Mouse (Mus musculus): ENCODE measurements around the gene Ptn. TPM values are rescaled to one million over a fixed set of nuclear protein-coding genes. Genes with fewer than 3 reads are reported as not detected.

The Ptn gene
- polyA plus RNA-seq, 1 experiment = not detected

- TF ChIP-seq TAL1 (IDR thresholded peaks at IDR 0.05; ENCODE audit: low read length) (no peak), GATA1 (IDR thresholded peaks at IDR 0.05; ENCODE audit: low read length) (no peak)
- no peaks in the 10 kb centered on the region for H3K4me1 ChIP-seq (ENCODE audit: control insufficient read depth)
These were observed 9.2 kb upstream of the Ptn start for GRCm38 (mm10) chr6:36819019-36819783.

GRCm38 (mm10) chr6:36818281-36819018, 8.4 kb upstream of the Ptn start:
- Histone ChIP-seq H3K9me3 (ENCODE audit: control insufficient read depth, low read length) (no peaks in the 10 kb centered on the region), H3K4me3 (replicated peaks) (no peak overlapping the region), H3K27me3 (ENCODE audit: control insufficient read depth) (no peaks in the 10 kb centered on the region), H3K4me1 (ENCODE audit: control insufficient read depth) (no peaks in the 10 kb centered on the region), H3K36me3 (ENCODE audit: control insufficient read depth) (no peaks in the 10 kb centered on the region)
- TF ChIP-seq GATA1 (IDR thresholded peaks at IDR 0.05; ENCODE audit: low read length) (no peak), TAL1 (IDR thresholded peaks at IDR 0.05; ENCODE audit: low read length) (no peak)

More at GRCm38 (mm10) chr6:36819019-36819783, 9.2 kb upstream of the Ptn start:
- Histone ChIP-seq H3K27me3 (ENCODE audit: control insufficient read depth) (no peaks in the 10 kb centered on the region), H3K36me3 (ENCODE audit: control insufficient read depth) (no peaks in the 10 kb centered on the region), H3K9me3 (ENCODE audit: control insufficient read depth, low read length) (no peaks in the 10 kb centered on the region), H3K4me3 (replicated peaks) (no peak overlapping the region)

DNA sequence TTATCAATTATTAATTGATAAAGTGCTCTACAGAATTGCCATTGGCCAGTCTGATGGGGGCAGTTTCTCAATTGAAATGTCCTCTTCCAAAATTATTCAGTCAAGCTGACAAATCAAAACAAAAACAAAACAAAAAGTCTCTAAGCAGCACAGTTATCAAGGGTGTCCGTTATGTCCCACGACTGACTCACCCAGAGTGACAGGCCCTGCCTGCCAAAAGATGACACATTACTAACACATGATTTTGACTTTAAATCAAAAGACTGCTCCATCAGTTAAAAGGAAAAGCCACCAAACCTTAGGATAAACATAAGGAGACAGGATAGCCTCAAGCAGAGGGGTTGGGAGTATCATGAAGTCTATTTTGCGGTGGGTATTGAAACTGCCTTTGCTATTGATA, 6.6 kb upstream of the Ptn start:
- H3K4me3 ChIP-seq (replicated peaks) = no peak overlapping the region
- no peaks in the 10 kb centered on the region for H3K4me1 ChIP-seq (ENCODE audit: control insufficient read depth)
- H3K27me3 ChIP-seq (ENCODE audit: control insufficient read depth) = no peaks in the 10 kb centered on the region
- H3K36me3 ChIP-seq (ENCODE audit: control insufficient read depth) = no peaks in the 10 kb centered on the region
- no peaks in the 10 kb centered on the region for H3K9me3 ChIP-seq (ENCODE audit: control insufficient read depth, low read length)
- no peak for TF ChIP-seq GATA1 (IDR thresholded peaks at IDR 0.05; ENCODE audit: low read length)
- TF ChIP-seq TAL1 (IDR thresholded peaks at IDR 0.05; ENCODE audit: low read length) = no peak

DNA sequence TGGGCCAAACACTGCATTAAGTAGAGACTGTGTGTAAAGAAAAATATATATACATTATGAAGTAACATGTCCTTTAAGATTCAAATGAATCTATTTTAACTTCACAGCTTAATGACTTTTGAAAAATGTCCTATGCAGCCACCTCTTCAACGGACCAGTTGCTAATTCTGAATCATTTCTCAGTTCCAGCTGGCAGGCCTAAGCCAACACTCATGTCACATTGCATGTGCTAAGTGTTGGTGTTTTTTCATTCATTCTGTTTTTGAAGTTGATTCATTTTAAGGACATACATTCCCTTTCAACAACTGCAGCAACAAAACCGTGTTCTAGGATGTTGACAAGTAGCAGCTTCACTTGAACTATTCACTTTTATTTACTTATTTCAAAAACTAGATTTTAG, 6.0 kb upstream of the Ptn start:
- Histone ChIP-seq H3K4me1 (ENCODE audit: control insufficient read depth) (no peaks in the 10 kb centered on the region), H3K27me3 (ENCODE audit: control insufficient read depth) (no peaks in the 10 kb centered on the region), H3K9me3 (ENCODE audit: control insufficient read depth, low read length) (no peaks in the 10 kb centered on the region), H3K4me3 (replicated peaks) (no peak overlapping the region), H3K36me3 (ENCODE audit: control insufficient read depth) (no peaks in the 10 kb centered on the region)
- TF ChIP-seq TAL1 (IDR thresholded peaks at IDR 0.05; ENCODE audit: low read length) = no peak
- TF ChIP-seq GATA1 (IDR thresholded peaks at IDR 0.05; ENCODE audit: low read length) = no peak

- Histone ChIP-seq H3K36me3 (ENCODE audit: control insufficient read depth) (no peaks in the 10 kb centered on the region), H3K4me3 (replicated peaks) (no peak overlapping the region), H3K4me1 (ENCODE audit: control insufficient read depth) (no peaks in the 10 kb centered on the region), H3K9me3 (ENCODE audit: control insufficient read depth, low read length) (no peaks in the 10 kb centered on the region), H3K27me3 (ENCODE audit: control insufficient read depth) (peaks cover 10% of the 10 kb centered on the region)
- no peak for TF ChIP-seq GATA1 (IDR thresholded peaks at IDR 0.05; ENCODE audit: low read length)
- TF ChIP-seq TAL1 (IDR thresholded peaks at IDR 0.05; ENCODE audit: low read length) = no peak
These were observed 2.9 kb upstream of the Ptn start for GRCm38 (mm10) chr6:36812666-36813515.

DNA sequence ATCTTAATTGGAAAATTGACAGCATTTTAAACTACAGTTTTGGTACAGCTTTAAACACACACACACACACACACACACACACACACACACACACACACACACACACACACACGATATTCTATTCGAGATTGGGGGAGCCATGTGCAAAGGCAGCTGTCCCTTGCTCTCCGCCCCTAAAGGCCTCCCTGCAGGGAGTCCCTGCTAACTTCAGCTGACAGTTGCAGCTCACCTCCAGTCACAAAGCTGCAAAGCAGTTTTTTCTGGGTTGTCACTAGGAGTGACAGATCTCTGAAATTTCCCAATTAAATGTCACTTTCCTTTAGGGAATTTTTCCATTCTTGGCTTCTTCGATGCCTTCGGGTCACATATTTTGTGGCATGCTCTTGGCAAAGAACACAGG, 428 bp upstream of the Ptn start:
- Histone ChIP-seq H3K9me3 (ENCODE audit: control insufficient read depth, low read length) (no peaks in the 10 kb centered on the region), H3K4me3 (replicated peaks) (no peak overlapping the region), H3K4me1 (ENCODE audit: control insufficient read depth) (no peaks in the 10 kb centered on the region), H3K36me3 (ENCODE audit: control insufficient read depth) (no peaks in the 10 kb centered on the region), H3K27me3 (ENCODE audit: control insufficient read depth) (peaks cover 10% of the 10 kb centered on the region)
- TF ChIP-seq GATA1 (IDR thresholded peaks at IDR 0.05; ENCODE audit: low read length) (no peak), TAL1 (IDR thresholded peaks at IDR 0.05; ENCODE audit: low read length) (no peak)

DNA sequence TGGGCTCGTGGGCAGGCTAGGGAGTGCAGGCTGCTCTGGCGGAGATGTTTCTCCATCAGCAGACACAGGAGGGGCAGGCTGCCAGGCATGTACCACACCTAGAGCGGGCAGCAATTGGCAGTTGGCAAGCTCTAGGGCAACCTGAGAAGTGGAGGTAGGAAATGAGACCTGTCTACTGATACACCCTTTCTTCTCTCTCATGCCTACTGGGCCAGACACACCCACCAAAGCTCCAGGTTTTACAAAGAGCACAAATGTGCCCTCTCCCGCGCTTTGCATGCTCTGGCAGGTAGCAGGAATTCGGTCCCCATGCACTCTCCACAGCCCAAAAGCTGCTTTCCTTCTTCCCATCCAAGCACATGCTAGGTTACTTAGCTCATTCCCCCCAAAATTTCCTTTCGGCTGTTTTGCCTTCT, 701 bp downstream of the Ptn start:
- H3K4me1 ChIP-seq (ENCODE audit: control insufficient read depth) = no peaks in the 10 kb centered on the region
- no peak overlapping the region for H3K4me3 ChIP-seq (replicated peaks)
- no peaks in the 10 kb centered on the region for H3K36me3 ChIP-seq (ENCODE audit: control insufficient read depth)
- H3K27me3 ChIP-seq (ENCODE audit: control insufficient read depth) = peaks cover 10% of the 10 kb centered on the region
- no peaks in the 10 kb centered on the region for H3K9me3 ChIP-seq (ENCODE audit: control insufficient read depth, low read length)
- TF ChIP-seq GATA1 (IDR thresholded peaks at IDR 0.05; ENCODE audit: low read length) = no peak
- TF ChIP-seq TAL1 (IDR thresholded peaks at IDR 0.05; ENCODE audit: low read length) = no peak

- Histone ChIP-seq H3K27me3 (ENCODE audit: control insufficient read depth) (peaks cover 10% of the 10 kb centered on the region), H3K4me3 (replicated peaks) (no peak overlapping the region), H3K9me3 (ENCODE audit: control insufficient read depth, low read length) (no peaks in the 10 kb centered on the region), H3K4me1 (ENCODE audit: control insufficient read depth) (no peaks in the 10 kb centered on the region), H3K36me3 (ENCODE audit: control insufficient read depth) (no peaks in the 10 kb centered on the region)
- TF ChIP-seq TAL1 (IDR thresholded peaks at IDR 0.05; ENCODE audit: low read length) (no peak), GATA1 (IDR thresholded peaks at IDR 0.05; ENCODE audit: low read length) (no peak)
These were observed 1.5 kb downstream of the Ptn start for GRCm38 (mm10) chr6:36808306-36809058.

All from erythroblast, embryonic 14.5 days (primary cell).